Mouse (Mus musculus) retina, adult 2 months (tissue): ENCODE results near the gene Sytl3.
A peak's percentile ranks its signal among the peaks of the same experiment; 100 is the strongest.
"Not testable (repeated sequence)": the region's sequence is repeated elsewhere in the genome, so short reads cannot be mapped to it uniquely, and the experiment has no call there.

Experiments
- DNase-seq: peaks from one replicate; pipeline ENCODE4 v3.0.0-alpha.2; 2012; ENCODE audit warnings: low read depth, low spot score

Gene Sytl3

DNA sequence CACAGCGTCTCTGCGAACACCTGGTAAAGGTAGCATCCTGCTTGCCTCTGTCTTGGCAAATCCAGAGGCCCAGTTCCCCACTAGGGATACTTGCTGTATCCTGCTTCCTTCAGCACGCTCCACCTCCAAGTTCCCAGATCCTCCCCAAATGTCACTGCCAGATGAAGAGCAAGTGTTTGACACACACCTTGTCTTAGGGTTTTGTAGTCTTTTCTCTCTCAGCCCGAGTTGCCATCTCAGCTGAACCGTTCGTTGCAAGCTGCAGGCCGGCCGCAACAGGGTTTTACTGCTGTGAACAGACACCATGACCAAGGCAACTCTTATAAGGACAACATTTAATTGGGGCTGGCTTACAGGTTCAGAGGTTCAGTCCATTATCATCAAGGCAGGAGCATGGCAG is 12.1 kb upstream of the Sytl3 start:
- DNase-seq, result not testable (repeated sequence)

DNA sequence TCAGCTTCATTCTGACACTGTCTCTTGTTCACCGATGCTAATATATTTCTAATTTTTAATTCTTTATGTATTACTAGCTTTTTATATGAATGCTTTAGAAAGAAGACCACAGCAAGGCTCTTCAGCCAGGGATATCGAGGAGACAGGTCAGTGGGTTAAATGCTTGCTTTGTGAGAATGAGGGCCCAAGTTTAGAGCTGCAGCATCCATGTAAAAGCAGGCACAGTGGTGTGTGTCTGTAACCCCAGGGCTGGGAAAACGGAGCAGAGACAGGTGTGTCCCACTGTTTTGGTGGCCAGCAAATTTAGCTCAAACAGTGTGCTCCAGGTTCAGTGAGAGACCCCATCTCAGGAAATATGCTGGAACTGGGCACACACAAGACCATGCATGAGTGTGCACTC is 11.4 kb upstream of the Sytl3 start:
- DNase-seq, result not testable (repeated sequence)

DNA sequence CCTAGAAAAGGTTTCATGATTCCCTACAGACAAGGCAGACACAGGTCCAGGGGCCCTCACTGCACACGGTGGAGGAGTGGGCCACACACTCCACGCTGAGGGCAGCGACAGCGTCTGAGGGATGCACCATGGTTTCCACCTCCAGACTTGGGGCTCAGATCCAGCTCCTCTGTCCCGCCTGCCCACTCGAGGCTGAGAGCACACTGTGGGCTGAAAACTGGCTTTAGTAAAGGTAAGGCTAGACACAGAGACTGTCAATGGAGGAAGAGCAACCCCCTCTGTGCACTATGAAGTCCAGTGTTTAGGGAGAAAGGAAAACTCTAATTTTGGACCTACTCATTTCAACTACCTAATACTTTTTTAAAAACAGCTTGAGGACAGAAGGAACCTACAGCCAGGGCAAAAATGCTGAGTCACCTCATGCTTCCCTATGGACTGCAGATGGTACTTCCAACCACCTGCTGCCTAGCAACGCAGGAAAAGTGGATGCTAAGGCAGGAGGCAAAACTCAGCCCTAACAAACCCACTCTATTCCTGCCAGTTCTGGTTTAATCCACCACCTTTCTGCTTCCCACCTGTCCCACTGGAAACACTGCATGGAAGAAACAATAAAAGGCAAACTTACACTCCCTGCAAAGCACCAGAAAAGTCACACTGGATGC is 7.9 kb upstream of the Sytl3 start:
- DNase-seq, result not testable (repeated sequence)

DNA sequence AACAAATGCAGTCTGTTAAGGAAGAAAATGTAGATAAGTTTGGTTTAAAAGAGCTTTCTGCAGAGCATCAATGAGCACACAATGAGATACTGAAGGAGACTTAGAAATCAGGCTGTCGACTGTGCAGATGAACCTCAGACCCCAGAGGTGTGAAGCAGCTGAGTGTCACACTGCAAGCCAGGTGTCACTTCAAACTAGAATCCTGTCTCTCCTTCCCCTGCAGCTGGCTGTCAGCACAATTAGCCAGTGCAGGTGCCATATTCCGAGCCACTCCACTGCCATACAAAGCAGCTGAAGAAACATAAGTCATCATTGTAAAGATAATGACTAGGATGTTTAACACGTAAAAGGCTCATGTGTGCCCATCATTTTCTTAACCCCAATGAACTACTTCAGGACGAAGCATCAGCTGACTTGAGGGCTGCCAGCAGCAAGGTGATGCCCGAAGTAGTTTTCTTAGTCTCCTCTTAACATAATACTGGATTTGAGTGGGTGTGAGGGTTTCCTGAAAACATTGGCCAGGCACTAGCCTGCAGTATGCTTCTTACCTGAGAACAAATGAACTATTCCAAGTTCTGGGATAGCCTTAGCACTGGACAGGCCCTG is 5.4 kb upstream of the Sytl3 start:
- DNase-seq, result not testable (repeated sequence)

DNA sequence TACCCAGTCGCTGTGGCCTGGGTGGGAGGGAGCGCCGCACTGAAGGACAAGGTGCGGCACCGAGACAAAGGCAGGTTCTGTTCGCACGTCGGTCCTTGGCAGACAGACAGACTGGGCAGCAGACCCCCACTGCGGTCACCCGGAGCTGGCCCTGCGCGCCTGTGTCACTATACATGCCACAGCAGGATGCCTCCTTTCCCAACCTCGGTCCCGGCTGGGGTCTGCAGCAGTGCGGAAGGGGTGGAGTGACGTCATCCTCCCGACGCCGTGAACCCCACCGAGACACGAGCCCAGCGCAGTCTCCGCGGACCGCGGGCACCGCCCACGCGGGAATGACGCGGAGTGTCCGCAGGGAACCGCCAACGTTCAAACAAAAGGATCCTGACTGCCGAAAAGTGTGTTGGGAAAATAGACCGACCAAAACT is 3.8 kb upstream of the Sytl3 start:
- peak; percentile 34 for DNase-seq

DNA sequence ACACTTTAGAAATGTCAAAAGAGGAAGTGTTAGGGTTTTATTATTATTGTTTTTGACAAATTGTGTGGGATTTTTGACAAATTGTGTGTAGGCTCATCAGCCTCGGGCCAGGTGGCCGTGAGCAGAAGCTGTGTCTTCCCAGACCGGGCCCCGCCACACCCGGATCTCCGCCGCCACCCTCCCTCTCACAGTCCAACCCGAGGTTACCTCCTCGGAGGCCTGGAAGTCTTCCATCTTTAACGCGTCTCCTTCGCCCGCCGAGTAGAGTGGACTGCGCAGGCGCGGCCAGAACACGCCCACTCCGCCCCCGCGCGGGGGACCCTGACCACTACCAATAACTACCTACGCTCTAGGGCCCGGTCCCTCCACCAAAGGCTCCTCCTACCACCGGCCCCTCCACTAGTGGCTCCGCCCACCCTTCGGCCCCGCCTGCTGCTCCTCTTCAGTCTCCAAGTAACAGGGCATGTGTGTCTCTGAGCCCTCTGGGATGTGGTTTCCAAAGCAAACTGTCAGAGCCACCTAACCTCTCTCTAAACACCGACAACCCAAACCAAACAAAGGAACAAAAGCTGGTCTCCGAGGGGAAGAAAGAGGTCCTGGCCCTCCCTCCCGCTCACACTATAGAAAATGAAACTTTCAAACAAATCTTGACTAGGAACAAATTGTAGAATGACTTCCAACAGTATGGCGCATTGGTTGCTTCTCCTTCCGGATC is 3.2 kb upstream of the Sytl3 start, which contains the start of gene Dynlt1f:
Gene Dynlt1f, minus strand, starts transcription at position 334 of the 715 bp plus-strand sequence.
- DNase-seq, result not testable (repeated sequence)

DNA sequence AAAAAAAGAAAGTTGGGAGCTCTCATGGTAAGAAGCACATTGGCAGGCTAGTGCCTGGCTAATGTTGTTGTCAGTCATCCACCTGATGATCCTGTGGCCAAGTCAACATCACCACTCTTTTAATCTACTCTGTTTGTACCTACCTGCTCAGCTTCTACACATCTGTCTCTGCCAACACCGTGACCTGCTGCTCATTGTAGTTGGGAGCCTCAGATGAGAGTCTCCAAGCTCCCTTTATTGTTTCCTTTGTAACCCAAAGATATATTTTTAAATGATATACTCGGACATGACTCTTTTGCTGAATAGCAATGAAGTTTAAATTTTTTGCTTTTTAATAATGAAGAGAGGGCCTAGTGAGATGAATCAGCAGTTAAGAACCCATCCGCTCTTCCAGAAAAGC is 2.4 kb upstream of the Sytl3 start:
- not testable (repeated sequence) for DNase-seq

DNA sequence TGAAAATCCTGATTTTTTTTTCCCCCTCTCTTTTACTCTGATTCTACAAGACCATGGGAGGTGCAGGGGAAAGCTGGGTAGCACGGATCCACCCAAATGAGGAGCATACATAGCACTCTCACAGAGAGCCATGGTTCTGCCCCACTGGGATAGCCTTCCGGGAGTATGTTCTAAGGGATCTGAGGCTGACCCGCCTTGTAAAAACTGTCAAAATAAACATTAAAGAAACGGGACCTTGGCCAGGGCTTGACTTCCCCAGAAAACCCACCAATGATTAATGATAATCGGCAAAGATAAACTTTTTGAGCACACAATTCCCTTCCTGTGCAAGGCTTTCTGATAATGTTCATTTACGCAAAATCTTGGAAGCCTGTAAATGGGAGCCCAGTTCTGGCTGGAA is 1.7 kb downstream of the Sytl3 start:
- DNase-seq, result not testable (repeated sequence)

DNA sequence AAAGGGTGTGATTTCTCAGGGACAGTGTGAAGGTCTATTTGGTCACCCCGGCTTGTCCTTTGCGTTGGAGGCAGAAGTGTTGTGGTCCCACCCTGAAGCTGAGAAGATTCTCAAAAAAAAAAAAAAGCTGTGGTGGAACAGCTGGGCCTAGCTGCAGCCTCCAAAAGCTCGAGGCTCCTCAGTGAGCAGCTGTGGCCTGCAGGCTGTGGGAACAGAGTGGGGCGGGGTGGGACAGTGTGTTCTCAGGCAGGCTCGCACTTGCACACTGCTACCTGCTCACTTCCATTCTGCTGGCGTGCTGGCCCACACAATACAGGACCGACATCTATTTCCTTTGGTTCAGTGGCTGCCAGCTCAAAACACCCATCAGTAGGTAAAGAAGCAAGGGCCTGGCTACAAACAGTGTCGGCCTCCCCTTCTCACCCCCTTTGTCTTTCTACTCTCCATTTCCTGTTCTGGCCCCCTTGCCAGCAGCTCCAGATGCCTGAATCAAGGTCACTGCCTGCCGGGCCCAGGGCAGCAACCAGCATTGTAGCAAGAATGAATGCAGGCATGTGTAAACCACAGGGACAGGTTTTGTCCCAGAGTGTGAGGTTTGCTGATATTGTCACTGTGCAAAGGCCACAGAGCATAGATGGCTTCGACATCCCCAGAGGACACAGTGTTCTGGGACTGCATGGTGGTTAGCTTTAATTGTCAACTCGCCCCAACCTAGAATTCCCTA is 2.4 kb downstream of the Sytl3 start:
- DNase-seq, result not testable (repeated sequence)

DNA sequence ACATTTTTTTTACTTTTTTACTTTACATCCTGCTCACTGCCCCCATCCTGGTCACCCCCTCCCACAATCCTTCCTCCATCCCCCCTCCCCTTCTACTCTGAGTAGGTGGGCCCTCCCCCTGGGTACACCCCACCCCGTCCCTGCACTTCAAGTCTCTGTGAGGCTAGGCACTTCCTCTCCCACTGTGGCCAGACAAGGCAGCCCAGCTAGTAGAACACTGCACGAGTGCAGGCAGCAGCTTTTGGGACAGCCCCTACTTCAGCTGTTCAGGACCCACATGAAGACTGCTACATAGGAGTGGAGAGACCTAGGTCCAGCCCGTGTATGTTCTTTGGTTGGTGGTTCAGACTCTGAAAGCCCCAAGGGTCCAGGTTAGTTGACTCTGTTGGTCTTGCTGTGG is 3.9 kb downstream of the Sytl3 start:
- DNase-seq, result not testable (repeated sequence)

DNA sequence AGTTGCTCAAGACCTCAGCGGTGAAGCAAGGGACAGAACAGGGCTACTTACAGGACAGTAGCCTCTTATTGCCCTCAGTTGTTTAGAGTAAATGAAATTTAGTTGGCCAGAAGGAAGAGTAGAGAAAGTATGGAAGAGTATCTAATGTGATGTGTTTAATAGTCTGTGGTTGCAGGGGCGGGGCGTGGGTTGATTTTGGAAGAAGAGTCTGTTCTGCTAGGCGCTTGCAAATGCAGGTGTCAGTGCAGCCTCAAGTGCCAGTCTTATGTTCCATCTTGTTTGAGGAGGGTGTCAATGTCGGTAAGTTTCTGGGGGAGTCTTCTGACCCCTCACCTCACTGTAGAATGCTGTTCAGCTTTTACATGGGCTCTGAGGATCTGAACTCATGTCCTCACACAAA is 6.5 kb downstream of the Sytl3 start:
- DNase-seq, result not testable (repeated sequence)

DNA sequence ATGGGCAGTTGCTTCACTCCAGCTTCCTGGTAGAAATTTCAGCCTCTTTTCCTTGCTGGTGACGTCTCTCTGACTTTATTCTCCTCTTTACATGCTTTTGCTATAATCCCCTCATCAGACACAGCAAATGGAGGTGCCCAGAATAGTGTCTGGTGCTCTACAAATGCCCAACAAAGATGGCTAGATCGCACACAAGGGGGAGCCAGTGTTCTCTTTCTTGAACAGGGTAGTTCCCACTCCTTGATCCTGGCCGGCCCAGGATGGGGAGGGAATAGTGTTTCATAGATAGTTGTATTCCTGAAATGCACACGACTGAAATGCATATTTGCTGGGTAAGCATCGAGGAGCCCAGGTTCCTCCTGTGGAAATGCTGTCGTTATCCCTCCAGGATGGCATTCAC is 9.6 kb downstream of the Sytl3 start:
- not testable (repeated sequence) for DNase-seq

DNA sequence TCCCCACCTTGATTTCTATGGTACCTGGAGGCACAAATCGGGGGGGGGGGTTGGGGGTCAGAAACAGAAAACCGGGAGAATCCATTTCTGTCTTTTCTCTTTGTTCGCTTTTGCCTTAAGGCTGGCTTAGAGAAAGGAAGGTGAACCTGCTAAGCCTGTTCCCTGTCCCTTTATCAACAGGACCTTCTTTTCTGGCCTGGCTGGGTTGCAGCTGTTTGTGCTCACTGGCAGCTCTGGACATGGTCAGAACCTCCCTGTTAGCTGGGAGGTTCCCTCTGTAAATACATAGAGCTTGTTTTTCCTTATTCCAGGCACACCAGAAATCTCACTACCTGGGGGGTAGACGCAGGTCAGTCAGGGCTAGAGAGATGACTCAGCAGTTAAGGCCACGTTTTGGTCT is 15.4 kb downstream of the Sytl3 start:
- DNase-seq, result not testable (repeated sequence)

DNA sequence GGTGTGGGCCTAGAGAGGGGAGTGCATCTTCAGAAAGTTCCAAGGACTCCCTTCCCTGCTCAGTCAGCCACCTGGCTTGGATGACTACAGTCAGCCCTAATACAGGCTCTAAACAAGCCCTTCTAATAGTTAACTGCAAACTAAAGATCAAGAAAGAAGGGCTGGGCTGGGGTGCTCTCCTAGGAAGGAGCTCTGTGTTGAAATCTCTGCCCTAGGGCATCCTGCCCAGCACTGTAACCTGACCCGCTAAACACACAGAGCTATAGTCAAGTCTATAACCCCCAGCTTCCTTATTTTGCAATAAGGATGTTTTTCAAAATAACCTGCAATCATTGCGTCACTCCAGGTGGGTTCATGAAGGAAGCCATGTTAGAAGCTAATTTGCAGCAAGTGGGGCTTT is 19.2 kb downstream of the Sytl3 start:
- not testable (repeated sequence) for DNase-seq

DNA sequence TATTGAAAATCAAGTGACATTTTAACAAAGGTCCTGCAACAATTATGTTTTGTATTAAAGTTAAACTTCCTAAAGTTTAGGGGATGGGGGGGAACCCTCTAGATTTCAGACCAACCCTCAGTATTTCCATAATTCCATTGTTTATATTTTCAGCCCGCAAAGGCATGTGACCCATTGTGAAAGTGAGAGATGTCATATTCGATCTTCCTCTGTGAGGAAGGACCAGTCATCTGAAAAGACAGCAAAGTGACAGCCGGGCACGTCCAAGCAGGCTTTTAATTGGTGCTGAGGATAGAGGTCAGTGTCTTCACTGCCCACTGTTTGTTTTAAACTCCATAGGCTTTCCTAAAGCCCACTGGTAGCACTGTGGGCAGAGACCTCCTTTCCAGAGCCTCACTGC is 22.8 kb downstream of the Sytl3 start:
- DNase-seq, result not testable (repeated sequence)

DNA sequence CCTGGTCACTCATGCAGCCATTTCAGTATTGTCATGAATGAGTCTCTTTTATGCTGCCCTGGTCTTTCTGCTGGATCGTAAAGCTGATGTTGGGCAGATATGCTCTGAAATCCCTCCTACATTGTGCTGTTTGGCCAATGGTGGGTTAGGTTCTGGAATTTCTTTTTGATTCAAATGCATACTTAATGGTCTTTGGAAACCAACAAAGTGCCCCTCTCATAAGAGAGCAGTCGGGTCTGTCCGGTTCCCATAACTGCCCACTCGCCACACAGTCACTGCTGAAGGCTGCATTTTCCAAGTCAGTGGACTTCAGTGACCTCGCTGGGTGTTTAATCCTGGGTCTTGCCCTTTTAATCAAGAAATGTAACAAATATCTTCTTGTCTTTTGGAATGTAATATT is 24.8 kb downstream of the Sytl3 start:
- DNase-seq, result not testable (repeated sequence)

DNA sequence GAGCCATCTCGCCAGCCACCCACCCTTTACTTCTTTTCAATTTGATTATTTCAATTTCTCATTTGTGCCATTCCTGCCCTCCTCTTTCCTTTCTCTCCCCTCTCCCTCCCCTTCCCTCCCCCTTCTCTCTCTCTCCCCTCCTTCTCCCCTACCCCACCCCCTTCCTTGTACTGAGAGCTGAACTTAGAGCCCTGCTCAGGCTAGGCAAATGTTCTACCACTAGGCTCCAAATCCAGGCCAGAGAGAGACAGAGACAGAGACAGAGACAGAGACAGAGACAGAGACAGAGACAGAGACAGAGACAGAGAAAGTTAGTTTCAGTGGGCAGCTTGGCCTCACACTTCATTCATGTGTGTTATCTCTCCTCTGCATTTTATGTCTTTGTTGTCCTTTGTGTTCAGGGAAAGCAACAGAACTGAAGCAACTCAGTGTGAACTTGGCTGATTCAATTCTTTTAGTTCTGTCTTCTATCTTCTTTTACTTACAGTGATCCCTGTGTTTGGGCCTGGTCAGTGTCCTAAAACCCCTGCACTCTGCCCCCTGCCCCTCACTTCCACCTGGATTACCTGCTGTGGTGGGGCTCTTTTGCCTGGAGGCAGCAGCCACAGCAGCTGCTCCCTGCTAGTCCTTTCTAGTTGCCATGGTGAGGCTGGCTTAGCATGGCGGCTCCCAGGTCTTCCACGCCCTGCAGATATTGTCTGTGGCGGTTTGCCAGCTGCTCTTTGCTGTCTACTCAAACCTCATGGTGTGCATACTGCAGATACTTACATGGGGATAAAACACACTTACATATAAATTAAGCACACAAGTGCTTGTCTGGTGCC is 25.8 kb downstream of the Sytl3 start:
- not testable (repeated sequence) for DNase-seq

DNA sequence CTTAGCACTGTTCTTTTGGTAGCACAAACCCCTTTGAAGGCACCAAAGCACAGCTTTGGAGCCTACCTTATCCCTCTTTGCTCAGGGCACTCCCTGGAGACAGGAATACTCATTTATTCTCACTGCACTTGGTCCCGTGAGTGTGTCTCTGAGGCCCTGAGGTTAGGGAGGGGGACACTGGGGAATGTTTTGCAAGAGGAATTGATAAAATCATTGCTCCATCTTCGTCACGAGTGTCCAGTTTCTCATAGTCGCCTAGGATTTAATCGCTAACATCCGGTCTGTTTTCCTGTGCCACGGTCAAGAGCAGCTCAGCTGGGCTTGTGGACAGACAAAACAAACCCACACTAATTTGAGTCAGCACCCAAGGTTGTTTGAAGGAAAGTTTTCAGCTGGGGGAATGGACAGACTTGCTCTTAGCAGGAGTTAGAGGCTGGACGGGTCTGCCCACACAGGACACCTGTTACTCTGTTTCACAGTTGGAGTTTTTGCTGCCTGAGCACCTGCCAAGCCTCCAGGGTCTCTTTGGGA is 26.5 kb downstream of the Sytl3 start:
- DNase-seq, result not testable (repeated sequence)

DNA sequence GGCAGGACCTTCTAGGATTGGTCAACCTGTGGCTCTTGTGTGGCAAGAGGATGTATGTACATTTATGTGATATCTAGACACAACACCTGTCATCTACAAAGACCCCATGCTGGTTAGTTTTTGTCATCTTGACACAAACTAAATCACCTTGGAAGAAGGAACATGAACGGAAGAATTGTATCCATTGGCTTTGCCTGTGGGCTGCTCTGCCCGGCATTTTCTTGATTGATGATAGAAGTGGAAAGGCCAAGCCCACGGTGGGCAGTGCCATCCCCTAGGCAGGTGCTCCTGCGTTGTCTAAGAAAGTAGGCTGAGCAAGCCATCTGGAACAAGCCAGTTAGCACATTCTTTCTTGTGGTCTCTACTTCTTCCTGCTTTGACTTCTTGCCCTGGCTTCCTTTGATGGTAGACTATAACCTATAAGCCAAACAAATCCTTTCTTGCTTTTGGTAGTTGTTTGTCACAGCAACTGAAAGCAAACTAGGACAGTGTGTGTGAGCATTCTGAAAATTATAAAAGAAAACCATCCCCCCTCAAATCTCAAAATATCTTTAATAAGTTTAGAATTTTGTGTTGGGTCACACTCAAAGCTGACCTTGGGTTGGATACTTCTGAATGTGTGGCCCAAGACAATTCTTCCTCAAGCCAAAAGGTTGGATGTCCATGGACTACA is 27.5 kb downstream of the Sytl3 start:
- DNase-seq, result not testable (repeated sequence)

DNA sequence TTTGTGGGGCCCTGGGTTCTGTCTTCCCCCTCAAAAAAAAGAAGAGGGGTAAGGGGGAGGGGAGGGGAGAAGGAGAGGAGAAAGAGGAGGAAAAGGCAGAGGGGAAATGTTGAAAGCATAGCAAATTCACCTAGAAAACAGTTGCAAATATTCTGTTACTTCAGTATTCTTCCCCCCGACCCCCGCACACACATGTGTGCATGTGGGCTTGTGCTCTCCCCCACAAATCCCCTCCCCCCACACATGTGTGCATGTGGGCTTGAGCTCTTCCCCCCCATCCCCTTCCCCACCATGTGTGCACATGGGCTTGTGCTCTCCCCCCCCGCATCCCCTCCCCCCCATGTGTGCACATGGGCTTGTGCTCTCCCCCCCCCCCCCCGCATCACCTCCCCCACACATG is 30.5 kb downstream of the Sytl3 start:
- not testable (repeated sequence) for DNase-seq
